Mouse (Mus musculus) bone marrow, adult 2 months (tissue): Measurements from ENCODE around the gene Cacng2.

Experiments
- CTCF ChIP-seq: fragments of 200-500 bp; IDR thresholded peaks from 2 replicates; pipeline ENCODE4 v1.5.1; 2011; ENCODE audit warnings: low read length, control low read depth; ENCODE audit not compliant: control insufficient read depth, insufficient read depth
- POLR2A ChIP-seq: fragments of 200-500 bp; IDR thresholded peaks from 2 replicates; pipeline ENCODE4 v1.6.1; 2011; ENCODE audit warnings: low read depth, mild to moderate bottlenecking, control low read depth, low read length, borderline replicate concordance; ENCODE audit not compliant: control insufficient read depth

DNA sequence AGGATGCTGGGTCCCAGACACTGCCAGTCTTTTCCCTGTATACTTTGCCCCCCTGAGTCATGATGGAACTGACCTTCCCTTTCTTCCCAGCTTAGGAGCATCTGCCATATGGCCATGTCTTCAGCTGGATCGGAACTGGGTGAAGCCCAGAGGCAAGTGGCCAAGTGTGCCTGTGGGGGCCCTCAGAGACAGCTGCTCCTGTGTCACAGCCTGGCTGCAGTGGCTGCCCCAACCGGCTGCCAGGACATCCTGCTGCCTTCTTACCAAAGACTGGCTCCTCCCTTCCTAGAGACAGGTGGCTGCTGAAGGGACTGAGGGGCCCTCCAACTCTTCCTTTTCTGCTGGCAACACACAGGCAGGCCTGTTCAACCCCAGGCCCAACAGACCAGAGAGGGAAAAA lies 83.2 kb downstream of the Cacng2 start:
- no peak for TF ChIP-seq POLR2A
- no peak for TF ChIP-seq CTCF
